Mouse (Mus musculus): ENCODE results near the gene Gm20388.

GRCm38 (mm10) chr8:120113758-120114255 is 203.2 kb downstream of the Gm20388 start, which contains the start of gene 6430548M08Rik:
- TF ChIP-seq EP300 (IDR thresholded peaks at IDR 0.05; ENCODE audit: insufficient read depth, low read depth, low read length): no peak
- TF ChIP-seq POLR2A (IDR thresholded peaks at IDR 0.05; ENCODE audit: insufficient read depth, low read length): no peak
- TF ChIP-seq CTCF (IDR thresholded peaks at IDR 0.05; ENCODE audit: low read depth, low read length): peak; percentile 27

Measured in ES-Bruce4 (cell line).